Mouse (Mus musculus) spleen, adult 2 months (tissue): ENCODE measurements around the gene Tmem234. TPM values are rescaled to one million over a fixed set of nuclear protein-coding genes. Genes with fewer than 3 reads are reported as not detected.

ENCODE experiments used
- DNase-seq, 2 experiments: peaks; one replicate each; pipeline versions ENCODE4 v3.0.0 to v3.0.0-alpha.2; 2012 to 2021; ENCODE audit warnings: low spot score in 2 of 2, low read depth in 1 of 2
- H3K27ac ChIP-seq: fragments of 200-500 bp; 2 replicates; pipeline ENCODE4 v1.5.1; 2012; ENCODE audit warnings: low read length, inconsistent platforms; ENCODE audit not compliant: insufficient read depth
- H3K27me3 ChIP-seq: fragments of 200-500 bp; 2 replicates; pipeline ENCODE4 v1.6.1; 2012; ENCODE audit warnings: mild to moderate bottlenecking, moderate library complexity, low read length, inconsistent platforms; ENCODE audit not compliant: control insufficient read depth, insufficient read depth
- H3K36me3 ChIP-seq: fragments of 200-500 bp; 2 replicates; pipeline ENCODE4 v1.6.1; 2012; ENCODE audit warnings: mild to moderate bottlenecking, low read length, inconsistent platforms; ENCODE audit not compliant: control insufficient read depth, insufficient read depth
- H3K4me1 ChIP-seq: fragments of 200-500 bp; 2 replicates; pipeline ENCODE4 v1.6.1; 2011; ENCODE audit warnings: inconsistent platforms; ENCODE audit not compliant: control insufficient read depth, insufficient read depth, insufficient read length
- H3K4me3 ChIP-seq: fragments of 200-500 bp; 2 replicates; pipeline ENCODE4 v1.5.1; 2011; ENCODE audit warnings: mild to moderate bottlenecking, inconsistent platforms; ENCODE audit not compliant: insufficient read depth, insufficient read length; ENCODE audit errors: extremely low read depth
- CTCF ChIP-seq: fragments of 200-500 bp; IDR thresholded peaks from 2 replicates; pipeline ENCODE4 v1.5.1; 2011; ENCODE audit warnings: mild to moderate bottlenecking, inconsistent platforms; ENCODE audit not compliant: insufficient read depth, insufficient read length, insufficient replicate concordance; ENCODE audit errors: extremely low read depth
- POLR2A ChIP-seq: fragments of 200-500 bp; IDR thresholded peaks from 2 replicates; pipeline ENCODE4 v1.6.1; 2011; ENCODE audit warnings: low read depth, low read length, inconsistent platforms
- WGBS: fragments of 180-500 bp; shearing (Covaris S2); methylation state at CpG from one replicate; pipeline ENCODE4 v1.1.7; 2018; 5-methylcytosine and 5-hydroxymethylcytosine counted together
- polyA plus RNA-seq: library from polyadenylated mRNA; depleted of rRNA; stranded (reverse); fragments of >200 nt; gene quantifications from 2 replicates; pipeline ENCODE4 v1.2.3, GENCODE M21; 2012

The Tmem234 gene
- polyA plus RNA-seq, 1 experiment, result 119 TPM

- Histone ChIP-seq H3K27me3 (no peaks in the 10 kb centered on the region), H3K4me1 (peaks cover 2% of the 10 kb centered on the region; the same call in 1 of the 2 replicates), H3K36me3 (no peaks in the 10 kb centered on the region; the same call in 1 of the 2 replicates), H3K4me3 (no peak overlapping the region), H3K27ac (no peak overlapping the region)
- TF ChIP-seq CTCF (no peak), POLR2A (no peak)
- WGBS, result 93% methylated on average over 9 of the region's 9 CpGs
- no peak for DNase-seq
These were observed 15.4 kb downstream of the Tmem234 start for GRCm38 (mm10) chr4:129615801-129616290.

- DNase-seq, result no peak
- WGBS, result 94% methylated on average over 3 of the region's 3 CpGs
- Histone ChIP-seq H3K4me1 (peaks cover 2% of the 10 kb centered on the region; the same call in 1 of the 2 replicates), H3K36me3 (no peaks in the 10 kb centered on the region; the same call in 1 of the 2 replicates), H3K27me3 (no peaks in the 10 kb centered on the region), H3K4me3 (no peak overlapping the region), H3K27ac (no peak overlapping the region)
- no peak for TF ChIP-seq POLR2A
- no peak for TF ChIP-seq CTCF
These were observed 16.2 kb downstream of the Tmem234 start for GRCm38 (mm10) chr4:129616631-129617030.

GRCm38 (mm10) chr4:129617121-129617641 is 16.7 kb downstream of the Tmem234 start:
- H3K36me3 ChIP-seq, result no peaks in the 10 kb centered on the region; the same call in 1 of the 2 replicates
- no peak overlapping the region for H3K4me3 ChIP-seq
- WGBS, result 97% methylated on average over 7 of the region's 7 CpGs
- H3K27ac ChIP-seq, result no peak overlapping the region
- TF ChIP-seq POLR2A, result no peak
- no peaks in the 10 kb centered on the region for H3K27me3 ChIP-seq
- peaks cover 2% of the 10 kb centered on the region; the same call in 1 of the 2 replicates for H3K4me1 ChIP-seq
- no peak for DNase-seq

GRCm38 (mm10) chr4:129618031-129618430 is 17.6 kb downstream of the Tmem234 start:
- Histone ChIP-seq H3K4me3 (no peak overlapping the region), H3K36me3 (no peaks in the 10 kb centered on the region; the same call in 1 of the 2 replicates), H3K27me3 (no peaks in the 10 kb centered on the region), H3K27ac (no peak overlapping the region), H3K4me1 (peaks cover 6% of the 10 kb centered on the region; the same call in 1 of the 2 replicates)
- TF ChIP-seq POLR2A (no peak), CTCF (no peak)
- WGBS, result 94% methylated on average over 5 of the region's 5 CpGs
- no peak for DNase-seq

- Histone ChIP-seq H3K36me3 (no peaks in the 10 kb centered on the region; the same call in 1 of the 2 replicates), H3K4me3 (peak within 1 kb of the TSS; percentile 86), H3K27ac (peak within 1 kb of the TSS; percentile 79), H3K4me1 (peaks cover 8% of the 10 kb centered on the region; the same call in 1 of the 2 replicates), H3K27me3 (no peaks in the 10 kb centered on the region)
- 5% methylated on average over 44 of the region's 44 CpGs for WGBS
- TF ChIP-seq CTCF (no peak), POLR2A (peak; percentile 92)
- peak; percentile 88 to 97 for DNase-seq
These were observed 18.6 kb downstream of the Tmem234 start, which contains the start of gene Iqcc for GRCm38 (mm10) chr4:129618786-129619691. Iqcc (minus strand) TSS chr4:129619099.

- WGBS, result 91% methylated on average over 11 of the region's 11 CpGs
- TF ChIP-seq POLR2A, result no peak
- TF ChIP-seq CTCF, result no peak
- Histone ChIP-seq H3K27me3 (no peaks in the 10 kb centered on the region), H3K4me1 (peaks cover 12% of the 10 kb centered on the region; the same call in 1 of the 2 replicates), H3K4me3 (peak overlapping the region; percentile 15; the same call in 1 of the 2 replicates), H3K27ac (peak overlapping the region; percentile 37), H3K36me3 (no peaks in the 10 kb centered on the region; the same call in 1 of the 2 replicates)
- DNase-seq, result no peak
These were observed 20.2 kb downstream of the Tmem234 start for GRCm38 (mm10) chr4:129620419-129621282.
